Mouse (Mus musculus) kidney, postnatal 0 days (tissue): ENCODE results near the gene Traf5. TPM values are rescaled to one million over a fixed set of nuclear protein-coding genes. Genes with fewer than 3 reads are reported as not detected.
A peak's percentile ranks its signal among the peaks of the same experiment; 100 is the strongest.

Experiments used
- ATAC-seq: fragments of 200-750 bp; cut with Nextera tagmentation; replicated peaks from 2 replicates; pipeline ENCODE4 v1.8.0; 2017; ENCODE audit warnings: low read depth, moderate number of reproducible peaks, moderate TSS enrichment, moderate library complexity; ENCODE audit not compliant: low FRiP score
- DNase-seq: peaks from one replicate; pipeline ENCODE4 v3.0.0-alpha.2; 2016; ENCODE audit warnings: low spot score
- H3K27ac ChIP-seq: fragments of 300-500 bp; sonication (generic); 2 replicates; pipeline ENCODE4 v1.5.1; 2014; ENCODE audit warnings: mild to moderate bottlenecking
- H3K27me3 ChIP-seq: fragments of 300-500 bp; sonication (generic); 2 replicates; pipeline ENCODE4 v1.6.1; 2014; ENCODE audit warnings: low read length, mixed read lengths; ENCODE audit not compliant: insufficient read depth
- H3K36me3 ChIP-seq: fragments of 300-500 bp; sonication (generic); 2 replicates; pipeline ENCODE4 v1.6.1; 2014; ENCODE audit warnings: low read length, mixed read lengths; ENCODE audit not compliant: insufficient read depth
- H3K4me1 ChIP-seq: fragments of 300-500 bp; sonication (generic); replicated peaks from 2 replicates; pipeline ENCODE4 v1.6.1; 2014; ENCODE audit warnings: antibody characterized with exemption, low read length, mixed read lengths; ENCODE audit not compliant: insufficient read depth
- H3K4me2 ChIP-seq: fragments of 300-500 bp; sonication (generic); 2 replicates; pipeline ENCODE4 v1.6.1; 2014; ENCODE audit warnings: mild to moderate bottlenecking, low read length, moderate library complexity, mixed read lengths
- H3K4me3 ChIP-seq: fragments of 300-500 bp; sonication (generic); replicated peaks from 2 replicates; pipeline ENCODE4 v1.5.1; 2014; ENCODE audit warnings: low read depth, low read length
- H3K9ac ChIP-seq: fragments of 300-500 bp; sonication (generic); 2 replicates; pipeline ENCODE4 v1.6.1; 2014; ENCODE audit warnings: low read depth, low read length
- H3K9me3 ChIP-seq: fragments of 300-500 bp; sonication (generic); replicated peaks from 2 replicates; pipeline ENCODE4 v1.6.1; 2016; ENCODE audit warnings: low read length, inconsistent platforms, mixed read lengths
- CTCF ChIP-seq: IDR thresholded peaks from 2 replicates; pipeline ENCODE4 v1.5.1; 2016; ENCODE audit warnings: antibody characterized with exemption, low read depth, mild to moderate bottlenecking, moderate library complexity
- WGBS: fragments of 180-500 bp; shearing (Covaris S2); extraction: QIAGEN DNeasy Blood & Tissue Kit; methylation state at CpG from one replicate; pipeline ENCODE4 v1.1.7; 2014; 5-methylcytosine and 5-hydroxymethylcytosine counted together
- polyA plus RNA-seq: library from polyadenylated mRNA; unstranded; fragments of >200 nt; fragmentation: Nextera tagmentation; extraction: Ambion mirVana; gene quantifications from 2 replicates; pipeline ENCODE4 v1.2.1, GENCODE M21; 2015

The Traf5 gene
- 17.9 and 19.6 TPM in 2 replicates for polyA plus RNA-seq

DNA sequence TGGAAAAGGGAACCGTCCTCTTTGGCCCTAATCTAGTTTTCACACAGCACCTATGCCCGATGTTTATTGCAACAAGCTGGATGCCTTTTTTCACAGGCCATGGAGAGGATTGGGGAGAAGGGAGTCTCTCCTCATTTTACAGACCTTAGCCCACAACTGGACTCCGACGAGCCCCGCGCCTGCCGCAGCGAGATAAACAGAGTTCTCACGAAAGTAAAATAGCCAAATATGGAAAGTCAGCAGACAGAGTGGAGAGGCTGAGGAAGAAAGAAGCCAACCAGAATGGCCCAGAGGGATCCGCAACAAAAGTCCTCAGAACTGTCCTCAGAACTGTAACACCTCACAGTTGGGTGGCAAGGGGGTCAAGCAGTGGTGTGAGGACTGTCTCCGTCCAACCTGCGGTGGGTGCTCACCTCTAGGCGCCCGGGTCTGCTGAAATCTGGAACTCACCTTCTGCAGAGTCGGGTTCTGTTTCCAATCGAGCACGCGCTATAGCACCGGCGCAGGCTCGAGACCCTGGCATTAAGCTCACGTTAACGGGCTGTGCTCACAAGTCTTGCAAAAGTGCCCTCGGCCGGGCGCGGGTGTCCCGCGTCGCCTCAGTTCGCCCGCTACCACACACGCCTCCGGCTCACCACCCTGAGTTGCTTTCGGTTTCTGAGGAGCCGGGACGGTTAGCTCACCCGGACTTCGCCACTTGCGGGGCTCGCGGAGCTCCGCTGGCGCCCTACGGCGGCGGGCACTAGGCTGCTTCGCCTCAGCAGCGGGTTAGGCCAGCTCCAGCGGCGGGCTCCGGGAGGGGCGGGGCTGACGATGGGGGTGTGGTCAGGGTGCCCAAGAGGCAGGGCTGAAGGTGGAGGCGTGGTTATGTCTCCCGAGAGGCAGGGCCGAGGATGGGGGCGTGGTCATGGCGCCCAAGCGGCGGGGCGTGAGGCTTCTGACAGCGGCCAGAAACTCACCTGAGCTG lies at the start of gene Traf5:
Gene Traf5 (minus strand): TSS at position 754 of the 967 bp plus-strand sequence.
- peak within 1 kb of the TSS; percentile 79 for H3K4me3 ChIP-seq
- ATAC-seq (peak; percentile 96), DNase-seq (peak; percentile 98)
- H3K4me1 ChIP-seq: peaks cover 9% of the 10 kb centered on the region
- no peaks in the 10 kb centered on the region for H3K27me3 ChIP-seq
- peak within 1 kb of the TSS; percentile 66 for H3K4me2 ChIP-seq
- peak within 1 kb of the TSS; percentile 85 for H3K27ac ChIP-seq
- H3K9ac ChIP-seq: peak within 1 kb of the TSS; percentile 82
- WGBS: 1% methylated on average over 63 of the region's 63 CpGs
- no peak for TF ChIP-seq CTCF
- no peaks in the 10 kb centered on the region for H3K36me3 ChIP-seq
- no peaks in the 10 kb centered on the region for H3K9me3 ChIP-seq

- H3K4me3 ChIP-seq: no peak overlapping the region
- H3K9ac ChIP-seq: no peak overlapping the region
- no peaks in the 10 kb centered on the region for H3K9me3 ChIP-seq
- no peaks in the 10 kb centered on the region for H3K27me3 ChIP-seq
- H3K4me1 ChIP-seq: peaks cover 11% of the 10 kb centered on the region; the same call in 1 of the 2 replicates
- no peaks in the 10 kb centered on the region for H3K36me3 ChIP-seq
- no peak for TF ChIP-seq CTCF
- H3K27ac ChIP-seq: no peak overlapping the region
- WGBS: 92% methylated on average over 2 of the region's 2 CpGs
- ATAC-seq: no peak
- no peak for DNase-seq
- H3K4me2 ChIP-seq: no peak overlapping the region
These were observed 48.0 kb upstream of the Traf5 start for GRCm38 (mm10) chr1:192140313-192140712.

- under 1% methylated on average over 53 of the region's 88 CpGs for WGBS
- DNase-seq: peak; percentile 84
- peak within 1 kb of the TSS; percentile 84 for H3K4me3 ChIP-seq
These were observed 45.9 kb upstream of the Traf5 start, which contains the start of gene Rcor3 for GRCm38 (mm10) chr1:192137926-192138910. Gene Rcor3 (minus strand): TSS chr1:192138062.

GRCm38 (mm10) chr1:192137291-192137925 lies 45.0 kb upstream of the Traf5 start:
- DNase-seq: peak; percentile 31
- peak overlapping the region; percentile 98 for H3K27ac ChIP-seq
- no peaks in the 10 kb centered on the region for H3K27me3 ChIP-seq
- under 1% methylated on average over 45 of the region's 61 CpGs for whole genome bisulfite sequencing
- H3K4me1 ChIP-seq: peaks cover 11% of the 10 kb centered on the region; the same call in 1 of the 2 replicates
- peak overlapping the region; percentile 95 for H3K9ac ChIP-seq
- peak overlapping the region; percentile 82 for H3K4me2 ChIP-seq
- no peak for TF ChIP-seq CTCF
- peak overlapping the region; percentile 84 for H3K4me3 ChIP-seq
- ATAC-seq: peak; percentile 30
- H3K9me3 ChIP-seq: no peaks in the 10 kb centered on the region
- 0 out of 2 replicates have a peak, but pooled peaks cover 3% of the 10 kb centered on the region for H3K36me3 ChIP-seq

More at GRCm38 (mm10) chr1:192137926-192138910, 45.9 kb upstream of the Traf5 start, which contains the start of gene Rcor3:
- H3K27ac ChIP-seq: peak within 1 kb of the TSS; percentile 98
- 0 out of 2 replicates have a peak, but pooled peaks cover 3% of the 10 kb centered on the region for H3K36me3 ChIP-seq
- peak within 1 kb of the TSS; percentile 82 for H3K4me2 ChIP-seq
- H3K9ac ChIP-seq: peak within 1 kb of the TSS; percentile 95
- peak; percentile 37; the same call in 1 of the 2 replicates for TF ChIP-seq CTCF
- H3K4me1 ChIP-seq: peaks cover 11% of the 10 kb centered on the region; the same call in 1 of the 2 replicates
- H3K27me3 ChIP-seq: no peaks in the 10 kb centered on the region
- peak; percentile 82 for ATAC-seq
- no peaks in the 10 kb centered on the region for H3K9me3 ChIP-seq

- ATAC-seq (peak; percentile 86), DNase-seq (peak; percentile 94)
- Histone ChIP-seq H3K27ac (peak overlapping the region; percentile 98), H3K4me1 (peaks cover 11% of the 10 kb centered on the region; the same call in 1 of the 2 replicates), H3K9me3 (no peaks in the 10 kb centered on the region), H3K4me3 (peak overlapping the region; percentile 84), H3K9ac (peak overlapping the region; percentile 95), H3K36me3 (0 out of 2 replicates have a peak, but pooled peaks cover 3% of the 10 kb centered on the region), H3K4me2 (peak overlapping the region; percentile 82), H3K27me3 (no peaks in the 10 kb centered on the region)
- WGBS: under 1% methylated on average over 48 of the region's 55 CpGs
- TF ChIP-seq CTCF: no peak
These were observed 44.4 kb upstream of the Traf5 start for GRCm38 (mm10) chr1:192136561-192137290.
